Mouse (Mus musculus): ENCODE measurements around the gene Ctnnd2.

DNA sequence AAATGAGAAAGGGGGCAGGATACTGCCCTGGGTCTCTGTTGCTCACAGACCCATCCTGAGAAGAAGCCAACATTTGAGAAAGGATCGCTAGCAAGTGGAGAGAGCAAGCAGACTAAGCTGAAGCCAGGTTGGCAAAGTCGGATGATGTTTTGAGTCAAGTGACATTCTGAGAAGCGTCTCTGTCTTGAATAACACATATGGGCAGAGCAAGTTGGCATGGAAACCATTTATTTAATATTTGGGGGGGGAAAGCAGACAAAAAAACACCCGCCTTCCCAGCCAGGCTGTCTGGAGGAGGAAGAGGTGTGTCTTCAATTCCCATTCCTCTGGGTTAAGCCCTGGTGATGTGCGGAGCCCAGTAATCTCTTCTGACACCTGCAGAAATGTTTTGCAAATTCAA lies 832.1 kb downstream of the Ctnnd2 start:
- no peak for TF ChIP-seq CTCF (IDR thresholded peaks at IDR 0.05; ENCODE audit: low read depth)
- no peak for TF ChIP-seq EP300 (IDR thresholded peaks at IDR 0.05; ENCODE audit: low read depth)

Data from heart, postnatal 0 days (tissue).